Mouse (Mus musculus) central nervous system, embryonic 14 days (tissue): ENCODE results near the gene Maf. TPM values are rescaled to one million over a fixed set of nuclear protein-coding genes. Genes with fewer than 3 reads are reported as not detected.

Experiments used
- polyA plus RNA-seq: library from polyadenylated mRNA; depleted of rRNA; stranded (reverse); fragments of >200 nt; gene quantifications from 2 replicates; pipeline ENCODE4 v1.2.3, GENCODE M21; 2012; rRNA removed

Maf gene
- polyA plus RNA-seq, result 14.1 and 17.6 TPM in 2 replicates

DNA sequence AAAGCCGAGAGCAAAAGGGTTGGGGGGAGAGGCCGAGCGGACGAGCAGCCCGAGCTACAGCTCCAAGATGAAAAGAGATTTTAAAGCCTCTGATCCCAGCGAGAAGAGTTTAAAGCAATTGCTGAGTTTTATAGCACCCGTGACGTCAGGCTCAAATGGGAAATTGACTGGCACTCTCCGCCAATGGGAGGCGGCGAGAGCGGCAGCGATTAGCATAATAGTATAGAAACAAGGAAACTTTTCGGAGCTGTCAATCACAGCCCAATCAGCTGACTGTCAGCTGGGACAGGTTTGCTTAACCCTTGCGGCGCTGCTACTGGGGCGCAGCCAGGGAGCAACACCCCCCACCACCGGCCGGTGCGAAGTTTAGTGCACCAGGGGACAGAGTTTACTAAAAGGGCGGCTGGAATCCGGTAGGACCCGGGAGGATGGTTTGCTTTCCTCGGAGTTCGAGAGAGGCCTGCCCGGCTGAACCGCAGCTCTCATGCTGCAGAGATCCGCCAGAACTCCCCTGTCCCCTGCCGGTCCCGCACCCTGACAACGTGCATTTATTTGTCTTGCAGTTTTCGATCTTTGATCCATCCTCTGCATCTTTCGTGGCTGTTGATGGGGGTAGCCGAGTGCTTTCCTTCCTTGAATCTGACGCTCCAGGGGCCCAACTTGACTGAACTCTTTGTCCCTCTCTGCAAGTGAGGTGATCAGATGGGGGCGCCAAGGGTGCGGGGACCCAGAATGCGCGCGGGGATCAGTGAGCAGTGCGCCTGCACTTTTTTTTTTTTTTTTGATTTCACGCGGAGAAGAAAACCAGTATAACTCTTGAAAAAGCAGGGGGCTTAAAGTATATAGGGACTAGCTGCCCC, at the start of gene Maf:
Maf (minus strand) TSS at position 64 of the 860 bp plus-strand sequence.

